Mouse (Mus musculus) liver, embryonic 16.5 days (tissue): Measurements from ENCODE around the gene Med26. TPM values are rescaled to one million over a fixed set of nuclear protein-coding genes. Genes with fewer than 3 reads are reported as not detected.

Source experiments
- ATAC-seq: fragments of 200-750 bp; cut with Nextera tagmentation; 2 replicates; pipeline ENCODE4 v1.8.0; 2017; ENCODE audit warnings: low read depth, mild to moderate bottlenecking, moderate number of reproducible peaks, moderate library complexity
- H3K27ac ChIP-seq: fragments of 300-500 bp; sonication (generic); 2 replicates; pipeline ENCODE4 v1.5.1; 2014; ENCODE audit warnings: mild to moderate bottlenecking, low read length
- H3K27me3 ChIP-seq: fragments of 300-500 bp; sonication (generic); 2 replicates; pipeline ENCODE4 v1.6.1; 2014; ENCODE audit warnings: low read depth, low read length, mixed read lengths; ENCODE audit not compliant: control insufficient read depth, insufficient read depth
- H3K36me3 ChIP-seq: fragments of 300-500 bp; sonication (generic); 2 replicates; pipeline ENCODE4 v1.6.1; 2014; ENCODE audit warnings: mild to moderate bottlenecking; ENCODE audit not compliant: control insufficient read depth, insufficient read depth
- H3K4me1 ChIP-seq: fragments of 300-500 bp; sonication (generic); 2 replicates; pipeline ENCODE4 v1.6.1; 2014; ENCODE audit warnings: low read depth, low read length, mixed read lengths; ENCODE audit not compliant: control insufficient read depth
- H3K4me2 ChIP-seq: fragments of 300-500 bp; sonication (generic); 2 replicates; pipeline ENCODE4 v1.6.1; 2014; ENCODE audit warnings: low read depth, low read length, mixed read lengths
- H3K4me3 ChIP-seq: fragments of 300-500 bp; sonication (generic); 2 replicates; pipeline ENCODE4 v1.5.1; 2014; ENCODE audit warnings: low read depth, mild to moderate bottlenecking, low read length
- H3K9ac ChIP-seq: fragments of 300-500 bp; sonication (generic); 2 replicates; pipeline ENCODE4 v1.6.1; 2014; ENCODE audit warnings: low read depth, low read length
- H3K9me3 ChIP-seq: fragments of 300-500 bp; sonication (generic); replicated peaks from 2 replicates; pipeline ENCODE4 v1.6.1; 2016; ENCODE audit warnings: low read length; ENCODE audit not compliant: control insufficient read depth
- WGBS: fragments of 180-500 bp; shearing (Covaris S2); extraction: QIAGEN DNeasy Blood & Tissue Kit; methylation state at CpG from one replicate; pipeline ENCODE4 v1.1.7; 2014; ENCODE audit not compliant: insufficient replicate concordance; 5-methylcytosine and 5-hydroxymethylcytosine counted together
- polyA plus RNA-seq: library from polyadenylated mRNA; unstranded; fragments of >200 nt; fragmentation: Nextera tagmentation; extraction: Ambion mirVana; gene quantifications from 2 replicates; pipeline ENCODE4 v1.2.1, GENCODE M21; 2015

Med26 gene
- polyA plus RNA-seq, 1 experiment from 2014 or later, result 6.2 TPM

- H3K9me3 ChIP-seq, result no peaks in the 10 kb centered on the region
- H3K27me3 ChIP-seq, result no peaks in the 10 kb centered on the region; the same call in 1 of the 2 replicates
- no peak overlapping the region for H3K4me3 ChIP-seq
- ATAC-seq, result no peak
- H3K36me3 ChIP-seq, result no peaks in the 10 kb centered on the region
- H3K9ac ChIP-seq, result no peak overlapping the region
- no peak overlapping the region for H3K27ac ChIP-seq
- peaks cover 5% of the 10 kb centered on the region for H3K4me1 ChIP-seq
- H3K4me2 ChIP-seq, result no peak overlapping the region
- WGBS, result 52% methylated on average over 3 of the region's 3 CpGs
Observed at GRCm38 (mm10) chr8:72577266-72577665, 29.2 kb upstream of the Med26 start.

- Histone ChIP-seq H3K4me2 (no peak overlapping the region), H3K27ac (no peak overlapping the region), H3K36me3 (no peaks in the 10 kb centered on the region), H3K9ac (no peak overlapping the region), H3K4me3 (no peak overlapping the region), H3K27me3 (no peaks in the 10 kb centered on the region; the same call in 1 of the 2 replicates), H3K9me3 (no peaks in the 10 kb centered on the region), H3K4me1 (peaks cover 14% of the 10 kb centered on the region)
- no peak for ATAC-seq
- WGBS, result 78% methylated on average over 6 of the region's 6 CpGs
Observed at GRCm38 (mm10) chr8:72575915-72576314, 27.8 kb upstream of the Med26 start.

GRCm38 (mm10) chr8:72573450-72573849 lies 25.4 kb upstream of the Med26 start:
- Histone ChIP-seq H3K9me3 (no peaks in the 10 kb centered on the region), H3K27me3 (no peaks in the 10 kb centered on the region; the same call in 1 of the 2 replicates), H3K36me3 (peaks cover 8% of the 10 kb centered on the region; the same call in 1 of the 2 replicates), H3K4me1 (peaks cover 27% of the 10 kb centered on the region), H3K27ac (no peak overlapping the region), H3K4me3 (no peak overlapping the region), H3K9ac (no peak overlapping the region), H3K4me2 (no peak overlapping the region)
- 74% methylated on average over 6 of the region's 6 CpGs for WGBS
- ATAC-seq, result no peak

- WGBS, result 21% methylated on average over 10 of the region's 10 CpGs
- H3K9ac ChIP-seq, result peak overlapping the region; percentile 76
- H3K9me3 ChIP-seq, result no peaks in the 10 kb centered on the region
- peak overlapping the region; percentile 98 for H3K4me2 ChIP-seq
- H3K36me3 ChIP-seq, result peaks cover 16% of the 10 kb centered on the region
- ATAC-seq, result no peak
- H3K4me1 ChIP-seq, result peaks cover 27% of the 10 kb centered on the region
- no peaks in the 10 kb centered on the region; the same call in 1 of the 2 replicates for H3K27me3 ChIP-seq
- peak overlapping the region; percentile 82 for H3K4me3 ChIP-seq
- H3K27ac ChIP-seq, result no peak overlapping the region
Observed at GRCm38 (mm10) chr8:72572507-72572906, 24.4 kb upstream of the Med26 start.

GRCm38 (mm10) chr8:72571611-72572473 lies 23.8 kb upstream of the Med26 start, which contains the start of gene Tmem38a:
TSS of gene Tmem38a (plus strand) at chr8:72572055.
- peaks cover 23% of the 10 kb centered on the region for H3K36me3 ChIP-seq
- no peaks in the 10 kb centered on the region for H3K9me3 ChIP-seq
- under 1% methylated on average over 44 of the region's 45 CpGs for WGBS
- peak within 1 kb of the TSS; percentile 76 for H3K9ac ChIP-seq
- no peaks in the 10 kb centered on the region; the same call in 1 of the 2 replicates for H3K27me3 ChIP-seq
- H3K4me3 ChIP-seq, result peak within 1 kb of the TSS; percentile 82
- peaks cover 27% of the 10 kb centered on the region for H3K4me1 ChIP-seq
- peak within 1 kb of the TSS; percentile 88 for H3K27ac ChIP-seq
- no peak for ATAC-seq
- peak within 1 kb of the TSS; percentile 98 for H3K4me2 ChIP-seq

- H3K4me3 ChIP-seq, result peak within 1 kb of the TSS; percentile 82
Observed at GRCm38 (mm10) chr8:72570633-72571610, 22.9 kb upstream of the Med26 start, which contains the start of gene Smim7. TSS of gene Smim7 (minus strand) at chr8:72571088.

GRCm38 (mm10) chr8:72565970-72566369 lies 17.9 kb upstream of the Med26 start:
- no peak overlapping the region for H3K9ac ChIP-seq
- H3K36me3 ChIP-seq, result peaks cover 37% of the 10 kb centered on the region
- no peak for ATAC-seq
- no peak overlapping the region for H3K27ac ChIP-seq
- H3K4me2 ChIP-seq, result no peak overlapping the region
- peaks cover 13% of the 10 kb centered on the region for H3K4me1 ChIP-seq
- 81% methylated on average over 2 of the region's 2 CpGs for WGBS
- H3K9me3 ChIP-seq, result no peaks in the 10 kb centered on the region
- no peaks in the 10 kb centered on the region for H3K27me3 ChIP-seq
- no peak overlapping the region for H3K4me3 ChIP-seq

More at GRCm38 (mm10) chr8:72570633-72571610, 22.9 kb upstream of the Med26 start, which contains the start of gene Smim7:
- Histone ChIP-seq H3K4me2 (peak within 1 kb of the TSS; percentile 98), H3K36me3 (peaks cover 25% of the 10 kb centered on the region), H3K27ac (peak within 1 kb of the TSS; percentile 88), H3K9me3 (no peaks in the 10 kb centered on the region), H3K9ac (peak within 1 kb of the TSS; percentile 76), H3K27me3 (no peaks in the 10 kb centered on the region; the same call in 1 of the 2 replicates), H3K4me1 (peaks cover 27% of the 10 kb centered on the region)
- under 1% methylated on average over 52 of the region's 52 CpGs for WGBS
- peak; percentile 98 for ATAC-seq

- no peaks in the 10 kb centered on the region for H3K27me3 ChIP-seq
- H3K36me3 ChIP-seq, result peaks cover 12% of the 10 kb centered on the region
- H3K4me2 ChIP-seq, result no peak overlapping the region
- no peak for ATAC-seq
- no peak overlapping the region for H3K9ac ChIP-seq
- 84% methylated on average over 1 of the region's 1 CpGs for WGBS
- no peaks in the 10 kb centered on the region for H3K9me3 ChIP-seq
- no peak overlapping the region for H3K27ac ChIP-seq
- H3K4me3 ChIP-seq, result no peak overlapping the region
- H3K4me1 ChIP-seq, result no peaks in the 10 kb centered on the region
Observed at GRCm38 (mm10) chr8:72561111-72561689, 13.1 kb upstream of the Med26 start.
